Comparison of ENCODE assay signal across 8 mouse cellular contexts in the genomic region with DNA sequence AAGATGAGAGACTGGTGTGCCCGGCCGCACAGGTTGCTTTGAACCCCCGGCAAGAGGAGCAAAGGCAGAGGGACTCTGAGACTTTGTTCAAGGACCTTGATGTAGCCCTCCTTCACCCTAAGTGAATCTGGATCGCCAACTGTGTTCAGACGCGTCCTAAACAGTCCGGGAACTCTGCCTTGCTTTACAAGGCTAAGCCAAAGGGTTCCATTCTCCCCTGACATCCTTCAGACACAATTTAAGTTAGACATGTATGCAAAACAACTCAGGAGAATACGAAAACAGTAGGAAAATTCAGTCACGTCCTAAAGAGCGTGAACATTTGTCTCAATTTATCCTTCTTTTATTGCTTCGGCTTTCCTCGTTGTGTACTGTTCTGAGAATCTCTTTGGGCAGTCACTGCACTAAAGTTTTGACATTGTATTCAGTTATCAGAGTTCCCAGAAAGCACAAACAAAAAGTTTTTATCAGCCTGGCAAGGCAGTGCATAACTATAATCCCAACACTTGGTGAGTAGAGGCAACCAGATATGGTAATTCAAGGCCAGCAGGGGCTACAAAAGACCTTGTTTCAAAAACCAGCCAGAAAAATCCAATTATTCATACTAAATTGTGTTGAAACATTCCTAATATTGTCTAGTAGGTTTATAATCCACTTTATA. TPM values are rescaled to one million over a fixed set of nuclear protein-coding genes. Genes with fewer than 3 reads are reported as not detected.
DNase-seq lines count a peak whose midpoint lies in the region; ATAC-seq and TF ChIP-seq lines count a peak whose summit lies in the region.

No protein-coding gene starts in this region.

- H3K9ac ChIP-seq in kidney, embryonic 16.5 days (replicated peaks; ENCODE audit: low read length): peak overlapping the region; percentile 70
- peak overlapping the region; percentile 94 for H3K9ac ChIP-seq in hindbrain, embryonic 14.5 days
- H3K9ac ChIP-seq in midbrain, embryonic 15.5 days: peak overlapping the region; percentile 58

- TF ChIP-seq CTCF in bone marrow macrophage, adult 2 months (IDR thresholded peaks at IDR 0.05; ENCODE audit: low read depth, low read length): no peak

- ATAC-seq in kidney, embryonic 16.5 days (ENCODE audit: low FRiP score, low TSS enrichment): no peak
- no peak for ATAC-seq in hindbrain, embryonic 14.5 days (ENCODE audit: low FRiP score)
- 0 out of 2 replicates have a peak, but pooled peaks have one; percentile 0 for ATAC-seq in midbrain, embryonic 15.5 days (replicated peaks)

- TF ChIP-seq POLR2A in bone marrow macrophage, adult 2 months (IDR thresholded peaks at IDR 0.05; ENCODE audit: borderline replicate concordance, low read depth, low read length): no peak

- H3K4me3 ChIP-seq in kidney, embryonic 16.5 days (ENCODE audit: low read length): peak overlapping the region; percentile 97
- peak overlapping the region; percentile 100 for H3K4me3 ChIP-seq in bone marrow macrophage, adult 2 months (ENCODE audit: insufficient read depth, low read length)
- H3K4me3 ChIP-seq in hindbrain, embryonic 14.5 days (replicated peaks; ENCODE audit: low read length): peak overlapping the region; percentile 96
- H3K4me3 ChIP-seq in midbrain, embryonic 15.5 days: peak overlapping the region; percentile 91

- H3K4me1 ChIP-seq in kidney, embryonic 16.5 days (ENCODE audit: insufficient read depth, low read length): peaks cover 14% of the 10 kb centered on the region
- peaks cover 4% of the 10 kb centered on the region; the same call in 1 of the 2 replicates for H3K4me1 ChIP-seq in bone marrow macrophage, adult 2 months (ENCODE audit: control insufficient read depth, insufficient read depth, low read length)
- H3K4me1 ChIP-seq in hindbrain, embryonic 14.5 days (replicated peaks; ENCODE audit: control insufficient read depth, insufficient read depth, low read length): peaks cover 26% of the 10 kb centered on the region
- H3K4me1 ChIP-seq in midbrain, embryonic 15.5 days: peaks cover 25% of the 10 kb centered on the region

- 9% methylated on average over 12 of the region's 12 CpGs for WGBS in kidney, embryonic 16.5 days
- 9% methylated on average over 12 of the region's 12 CpGs for WGBS in hindbrain, embryonic 14.5 days
- 6% methylated on average over 12 of the region's 12 CpGs for WGBS in midbrain, embryonic 15.5 days

- H3K4me2 ChIP-seq in kidney, embryonic 16.5 days (replicated peaks; ENCODE audit: low read depth, low read length): peak overlapping the region; percentile 90
- peak overlapping the region; percentile 92 for H3K4me2 ChIP-seq in hindbrain, embryonic 14.5 days (replicated peaks)
- peak overlapping the region; percentile 83 for H3K4me2 ChIP-seq in midbrain, embryonic 15.5 days

- no peaks in the 10 kb centered on the region for H3K27me3 ChIP-seq in kidney, embryonic 16.5 days (ENCODE audit: insufficient read depth, low read length)
- no peaks in the 10 kb centered on the region for H3K27me3 ChIP-seq in hindbrain, embryonic 14.5 days (ENCODE audit: control insufficient read depth, insufficient read depth, low read length)
- no peaks in the 10 kb centered on the region for H3K27me3 ChIP-seq in midbrain, embryonic 15.5 days (replicated peaks)

- intact Hi-C loops in left cerebral cortex, postnatal 36 days (cut with DNase I): loop anchor here (2.0 to 5.0 kb wide), 2 partner anchors 113 to 198 kb away; no protein-coding TSS in a partner anchor

- no peaks in the 10 kb centered on the region for H3K9me3 ChIP-seq in kidney, embryonic 16.5 days (ENCODE audit: low read length)
- no peaks in the 10 kb centered on the region for H3K9me3 ChIP-seq in hindbrain, embryonic 14.5 days (ENCODE audit: control insufficient read depth, low read length)
- no peaks in the 10 kb centered on the region for H3K9me3 ChIP-seq in midbrain, embryonic 15.5 days

- H3K36me3 ChIP-seq in kidney, embryonic 16.5 days (ENCODE audit: insufficient read depth, low read length): no peaks in the 10 kb centered on the region
- peaks cover 5% of the 10 kb centered on the region; the same call in 1 of the 2 replicates for H3K36me3 ChIP-seq in hindbrain, embryonic 14.5 days (replicated peaks; ENCODE audit: control insufficient read depth, insufficient read depth)
- no peaks in the 10 kb centered on the region for H3K36me3 ChIP-seq in midbrain, embryonic 15.5 days (replicated peaks)

- DNase-seq in kidney, postnatal 4 days: no peak
- DNase-seq in hindbrain, embryonic 14.5 days (ENCODE audit: low spot score): no peak
- DNase-seq in frontal cortex, adult 2 months (ENCODE audit: extremely low spot score in 1 of 2, low spot score in 1 of 2): no peak
- no peak for DNase-seq in cerebellum, postnatal 25 days
- DNase-seq in left cerebral cortex, postnatal 36 days (ENCODE audit: low spot score in 2 of 2): no peak

- peak overlapping the region; percentile 93 for H3K27ac ChIP-seq in kidney, embryonic 16.5 days (ENCODE audit: low read length)
- H3K27ac ChIP-seq in bone marrow macrophage, adult 2 months (ENCODE audit: insufficient read depth, low read depth, low read length): peak overlapping the region; percentile 16; the same call in 1 of the 2 replicates
- peak overlapping the region; percentile 95 for H3K27ac ChIP-seq in hindbrain, embryonic 14.5 days
- peak overlapping the region; percentile 92 for H3K27ac ChIP-seq in midbrain, embryonic 15.5 days

RNA-seq across cellular contexts. Expression of a gene that starts 0.5 kb away (rescaled TPM):
- 3.2 and 3.7 TPM in 2 replicates for polyA plus RNA-seq in kidney, embryonic 16.5 days (2015; fragmentation: Nextera tagmentation; extraction: Ambion mirVana)
- 8.4 and 10.6 TPM in 2 replicates for polyA plus RNA-seq in bone marrow macrophage, adult 2 months (2012; ENCODE audit: insufficient read depth, insufficient read length, missing spikeins)
- polyA plus RNA-seq in hindbrain, embryonic 14.5 days (2014; fragmentation: Nextera tagmentation; extraction: Ambion mirVana): 7.8 and 8.6 TPM in 2 replicates
- polyA plus RNA-seq in midbrain, embryonic 15.5 days (2015; fragmentation: Nextera tagmentation; extraction: Ambion mirVana): 8.0 and 9.7 TPM in 2 replicates
- 14.4 and 14.5 TPM in 2 replicates for polyA plus RNA-seq in frontal cortex, adult 2 months (2012; rRNA removed)
- total RNA-seq in left cerebral cortex, postnatal 36 days (2021): 10 to 100 TPM; 42.3 to 43.3 TPM

Comparison
In these comparisons a context has a peak if more than half of its experiments do, and no peak if none do; other contexts are left out.
1. H3K27ac ChIP-seq: peak in every context shown above with its lines; median percentile 95 in hindbrain, embryonic 14.5 days; 93 in kidney, embryonic 16.5 days; 92 in midbrain, embryonic 15.5 days; 16 in bone marrow macrophage, adult 2 months.